Mouse (Mus musculus) frontal cortex, adult 2 months (tissue): ENCODE results near the gene H2-M11. TPM values are rescaled to one million over a fixed set of nuclear protein-coding genes. Genes with fewer than 3 reads are reported as not detected.

Experiments used
- DNase-seq, 2 experiments: peaks; one replicate each; pipeline ENCODE4 v3.0.0; 2022; ENCODE audit warnings: low spot score in 1 of 2; ENCODE audit errors: extremely low spot score in 1 of 2
- polyA plus RNA-seq: library from polyadenylated mRNA; depleted of rRNA; stranded (reverse); fragments of >200 nt; gene quantifications from 2 replicates; pipeline ENCODE4 v1.2.3, GENCODE M21; 2012; rRNA removed

Gene H2-M11
- not detected in 2 replicates for polyA plus RNA-seq

- DNase-seq, result no peak
These were observed at the start of gene H2-M11 for GRCm38 (mm10) chr17:36546775-36547174. H2-M11 (plus strand) TSS chr17:36547075.

- no peak for DNase-seq
These were observed 46.4 kb upstream of the H2-M11 start for GRCm38 (mm10) chr17:36500435-36500834.

- DNase-seq, result no peak
These were observed 43.0 kb upstream of the H2-M11 start for GRCm38 (mm10) chr17:36503910-36504309.

Other genes with a start within 250 kb of the H2-M11 start
- gene H2-M10.1, start 220.9 kb upstream of the H2-M11 start, polyA plus RNA-seq, result not detected in 2 replicates
- not detected in 2 replicates for gene H2-M10.3, start 178.7 kb upstream of the H2-M11 start, polyA plus RNA-seq
- not detected in 2 replicates for gene H2-M10.4, start 84.7 kb upstream of the H2-M11 start, polyA plus RNA-seq
- not detected in 2 replicates for gene H2-M9, start 95.6 kb downstream of the H2-M11 start, polyA plus RNA-seq
- gene H2-M1, start 125.1 kb downstream of the H2-M11 start, polyA plus RNA-seq, result not detected in 2 replicates
- not detected in 2 replicates for gene H2-M10.5, start 225.8 kb downstream of the H2-M11 start, polyA plus RNA-seq